Mouse (Mus musculus): Measurements from ENCODE around the gene Ascc1.
"Not testable (repeated sequence)": the region's sequence is repeated elsewhere in the genome, so short reads cannot be mapped to it uniquely, and the experiment has no call there.

Ascc1 gene

GRCm38 (mm10) chr10:60110908-60111475 lies 108.4 kb downstream of the Ascc1 start:
- DNase-seq (ENCODE audit: low read depth, low spot score): peak; percentile 50

- no peak for DNase-seq (ENCODE audit: low read depth, low spot score)
Observed at GRCm38 (mm10) chr10:60113965-60114690, 111.5 kb downstream of the Ascc1 start.

GRCm38 (mm10) chr10:60115345-60116185 lies 113.0 kb downstream of the Ascc1 start:
- DNase-seq (ENCODE audit: low read depth, low spot score): peak; percentile 94

- no peak for DNase-seq (ENCODE audit: low read depth, low spot score)
Observed at GRCm38 (mm10) chr10:60116997-60117396, 114.4 kb downstream of the Ascc1 start.

- DNase-seq (ENCODE audit: low read depth, low spot score): no peak
Observed at GRCm38 (mm10) chr10:60118464-60118863, 115.9 kb downstream of the Ascc1 start.

GRCm38 (mm10) chr10:60120630-60121029 lies 118.0 kb downstream of the Ascc1 start:
- peak; percentile 84 for DNase-seq (ENCODE audit: low read depth, low spot score)

GRCm38 (mm10) chr10:60124078-60124477 lies 121.5 kb downstream of the Ascc1 start:
- DNase-seq (ENCODE audit: low read depth, low spot score): peak; percentile 47

GRCm38 (mm10) chr10:60125529-60126327 lies 123.1 kb downstream of the Ascc1 start:
- no peak for DNase-seq (ENCODE audit: low read depth, low spot score)

DNA sequence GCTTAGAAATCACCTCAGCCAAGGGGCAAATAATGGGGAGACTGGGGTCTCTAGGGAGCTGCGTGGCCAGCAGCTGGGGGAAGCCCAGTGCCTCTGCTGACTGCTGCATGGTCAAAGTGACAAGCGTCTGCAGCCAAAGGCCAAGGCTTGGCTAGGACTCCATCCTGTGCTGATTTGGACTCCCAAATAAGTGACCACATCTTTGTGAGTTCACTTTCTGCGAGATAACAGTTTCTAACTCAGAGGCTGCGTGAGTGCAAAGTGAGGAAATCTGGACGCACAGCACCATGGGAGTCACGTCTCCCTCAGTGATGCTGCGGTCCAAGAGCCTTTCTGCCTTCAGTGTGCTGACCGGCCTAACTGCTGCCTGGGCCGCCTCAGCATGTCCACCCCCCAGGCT lies 125.7 kb downstream of the Ascc1 start:
- DNase-seq (ENCODE audit: low read depth, low spot score): no peak

DNA sequence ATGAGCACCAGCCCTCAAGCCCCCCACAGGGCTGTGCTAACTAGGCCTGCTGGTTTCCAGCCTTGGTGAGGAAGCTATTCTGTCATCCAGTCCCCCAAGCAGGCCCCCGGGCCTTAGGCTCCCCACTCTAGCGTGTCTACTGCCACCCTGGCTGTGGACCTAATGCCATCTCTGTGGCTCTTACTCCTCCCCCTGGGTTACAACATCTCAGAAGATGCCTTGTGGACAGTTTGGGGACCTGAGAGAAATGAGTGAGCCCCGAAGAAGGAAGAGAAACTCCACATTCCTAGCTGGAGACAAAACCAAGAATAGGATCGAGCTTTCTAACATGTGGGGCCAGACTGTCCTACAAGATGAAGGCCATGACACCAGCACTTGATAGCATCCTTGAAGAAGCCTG lies 127.9 kb downstream of the Ascc1 start:
- no peak for DNase-seq (ENCODE audit: low read depth, low spot score)

DNA sequence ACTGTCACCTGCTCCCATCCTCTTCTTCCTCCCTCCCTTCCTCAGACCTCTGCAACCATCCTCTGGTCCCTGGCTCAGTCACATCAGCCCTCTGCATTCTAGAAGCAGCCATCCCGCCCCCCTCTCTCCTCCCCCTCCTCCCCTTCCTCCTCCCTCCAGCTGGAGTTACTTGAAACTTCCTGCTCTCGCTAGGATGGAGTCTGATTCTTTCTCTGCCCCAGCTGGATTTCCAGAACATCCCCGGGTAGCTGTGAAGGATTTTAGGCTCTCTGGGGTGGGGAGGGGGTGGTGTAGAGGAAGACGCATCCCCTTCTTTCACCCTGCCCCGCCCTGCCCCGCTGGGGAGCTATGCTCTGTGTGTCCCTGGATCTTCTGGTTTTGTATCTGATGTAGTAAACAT lies 130.9 kb downstream of the Ascc1 start:
- no peak for DNase-seq (ENCODE audit: low read depth, low spot score)

- no peak for DNase-seq (ENCODE audit: low read depth, low spot score)
Observed at GRCm38 (mm10) chr10:60134201-60134600, 131.6 kb downstream of the Ascc1 start.

DNA sequence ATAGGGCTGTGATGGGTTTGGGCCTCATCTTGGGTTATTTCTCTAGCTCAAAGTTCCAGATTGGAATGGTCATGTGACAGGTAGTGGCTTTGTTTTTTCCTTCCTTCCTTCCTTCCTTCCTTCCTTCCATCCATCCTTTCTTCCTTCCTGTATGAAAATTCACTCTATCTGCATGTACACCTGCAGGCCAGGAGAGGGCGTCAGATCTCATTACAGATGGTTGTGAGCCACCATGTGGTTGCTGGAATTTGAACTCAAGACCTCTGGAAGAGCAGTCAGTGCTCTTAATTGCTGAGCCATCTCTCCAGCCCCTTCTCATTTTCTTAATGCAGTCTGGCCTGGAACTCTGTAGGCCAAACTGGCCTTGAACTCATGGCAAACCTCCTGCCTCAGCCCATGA lies 133.4 kb downstream of the Ascc1 start:
- DNase-seq (ENCODE audit: low read depth, low spot score): not testable (repeated sequence)

DNA sequence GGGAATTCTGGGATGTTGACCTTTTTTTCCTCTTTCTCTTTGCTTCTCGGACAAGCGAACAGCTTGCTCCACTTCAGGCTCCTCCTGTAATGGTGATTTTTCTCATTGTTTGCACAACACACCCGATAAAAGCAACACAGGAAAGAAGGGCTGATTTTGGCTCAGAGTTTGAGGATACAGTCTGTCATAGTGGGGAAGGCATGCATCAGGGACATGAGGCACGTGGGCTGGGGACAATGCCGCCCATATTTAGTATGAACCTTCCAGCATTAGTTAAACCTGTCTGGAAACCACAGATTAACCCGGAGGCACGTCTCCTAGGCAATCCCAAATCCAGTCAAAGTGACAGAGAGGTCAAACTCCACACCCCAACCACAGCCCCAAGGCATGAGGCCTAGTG lies 134.3 kb downstream of the Ascc1 start:
- peak; percentile 53 for DNase-seq (ENCODE audit: low read depth, low spot score)

DNA sequence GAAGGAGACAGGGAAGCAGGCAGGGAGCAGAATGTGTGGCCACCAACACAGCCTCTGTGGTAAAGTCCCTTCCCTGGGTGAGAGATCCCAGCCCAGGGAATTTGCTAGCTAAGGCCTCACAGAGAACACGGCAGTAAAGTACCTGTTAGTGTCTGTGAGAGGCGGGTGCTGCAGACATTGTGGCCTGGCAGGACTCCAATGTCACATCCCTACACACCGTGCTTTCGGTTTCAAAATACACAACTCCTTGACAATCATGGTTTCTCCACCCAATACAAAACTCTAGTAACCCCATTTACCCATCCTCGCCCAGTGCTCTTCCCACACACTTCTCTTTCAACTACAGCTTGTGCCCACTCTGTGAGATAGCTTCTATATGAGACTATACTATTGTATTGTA lies 136.1 kb downstream of the Ascc1 start:
- no peak for DNase-seq (ENCODE audit: low read depth, low spot score)

DNA sequence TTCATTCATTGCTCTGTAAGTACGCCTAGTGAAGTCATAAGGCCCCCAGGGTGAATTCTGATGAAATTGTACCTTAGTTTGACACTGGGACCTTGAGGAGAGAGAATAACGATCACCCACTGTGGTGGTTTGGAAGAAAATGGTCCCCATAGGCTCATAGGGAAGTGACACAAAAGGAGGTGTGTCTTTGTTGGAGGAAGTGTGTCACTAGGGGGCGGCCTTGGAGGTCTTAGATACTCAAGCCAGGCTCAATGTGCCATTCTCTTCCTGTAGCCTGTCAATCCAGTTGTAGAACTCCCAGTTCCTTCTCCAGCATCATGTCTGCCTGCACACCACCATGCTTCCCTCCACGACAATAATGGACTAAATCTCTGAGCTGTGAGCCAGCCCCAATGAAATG lies 138.1 kb downstream of the Ascc1 start:
- DNase-seq (ENCODE audit: low read depth, low spot score): no peak

GRCm38 (mm10) chr10:60141656-60142160 lies 139.1 kb downstream of the Ascc1 start:
- no peak for DNase-seq (ENCODE audit: low read depth, low spot score)

DNA sequence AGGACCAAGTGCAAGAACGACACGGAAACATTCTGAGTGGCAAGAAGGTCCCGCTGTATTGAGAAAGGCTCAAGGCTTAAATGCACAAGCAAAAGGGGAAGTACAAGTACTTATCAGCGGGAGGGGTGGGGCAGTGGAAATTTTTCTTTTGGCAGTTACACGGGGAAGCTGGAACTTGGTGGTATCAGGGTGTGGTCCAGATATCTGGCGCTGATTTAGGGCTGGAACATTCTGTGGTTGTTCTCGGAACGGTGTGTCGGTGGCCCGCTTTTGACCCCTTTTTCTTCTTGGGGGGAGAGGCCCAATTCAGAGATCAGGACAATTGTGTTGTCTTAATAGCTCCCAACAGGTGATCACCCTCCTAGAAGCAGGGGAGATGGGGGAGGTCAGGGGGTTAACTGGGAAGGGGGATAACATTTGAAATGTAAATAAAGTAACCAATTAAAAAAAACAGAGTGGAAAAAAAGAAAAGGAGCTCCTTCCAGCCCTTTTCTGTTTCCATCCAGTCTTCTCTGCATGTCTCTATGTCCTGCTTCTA lies 145.0 kb downstream of the Ascc1 start:
- DNase-seq (ENCODE audit: low read depth, low spot score): not testable (repeated sequence)

GRCm38 (mm10) chr10:60148087-60148486 lies 145.5 kb downstream of the Ascc1 start:
- DNase-seq (ENCODE audit: low read depth, low spot score): peak; percentile 85

Measured in brain, adult 2 months (tissue).